Mouse (Mus musculus) stomach, embryonic 15.5 days (tissue): ENCODE results near the gene Zfp511. TPM values are rescaled to one million over a fixed set of nuclear protein-coding genes. Genes with fewer than 3 reads are reported as not detected.

Experiments used
- ATAC-seq: fragments of 200-750 bp; cut with Nextera tagmentation; 2 replicates; pipeline ENCODE4 v1.8.0; 2017; ENCODE audit warnings: low read depth, moderate number of reproducible peaks, moderate TSS enrichment; ENCODE audit not compliant: insufficient read depth, low FRiP score
- H3K27ac ChIP-seq: fragments of 300-500 bp; sonication (generic); 2 replicates; pipeline ENCODE4 v1.5.1; 2015; ENCODE audit warnings: mild to moderate bottlenecking, inconsistent platforms
- H3K27me3 ChIP-seq: fragments of 300-500 bp; sonication (generic); replicated peaks from 2 replicates; pipeline ENCODE4 v1.6.1; 2015; ENCODE audit warnings: inconsistent platforms
- H3K36me3 ChIP-seq: fragments of 300-500 bp; sonication (generic); 2 replicates; pipeline ENCODE4 v1.6.1; 2015; ENCODE audit warnings: inconsistent platforms
- H3K4me1 ChIP-seq: fragments of 300-500 bp; sonication (generic); 2 replicates; pipeline ENCODE4 v1.6.1; 2015; ENCODE audit warnings: inconsistent platforms
- H3K4me2 ChIP-seq: fragments of 300-500 bp; sonication (generic); 2 replicates; pipeline ENCODE4 v1.6.1; 2015; ENCODE audit warnings: mild to moderate bottlenecking, inconsistent platforms
- H3K4me3 ChIP-seq: fragments of 300-500 bp; sonication (generic); replicated peaks from 2 replicates; pipeline ENCODE4 v1.5.1; 2015; ENCODE audit warnings: inconsistent platforms
- H3K9ac ChIP-seq: fragments of 300-500 bp; sonication (generic); 2 replicates; pipeline ENCODE4 v1.6.1; 2015; ENCODE audit warnings: inconsistent platforms
- H3K9me3 ChIP-seq: fragments of 300-500 bp; sonication (generic); 2 replicates; pipeline ENCODE4 v1.6.1; 2016; ENCODE audit warnings: inconsistent platforms
- WGBS: fragments of 180-500 bp; shearing (Covaris S2); methylation state at CpG from one replicate; pipeline ENCODE4 v1.1.7; 2015; 5-methylcytosine and 5-hydroxymethylcytosine counted together
- microRNA-seq: library from miRNA; unstranded; fragments of <30 nt; microRNA quantifications from one replicate; pipeline ENCODE4, GENCODE M21; 2016
- polyA plus RNA-seq: library from polyadenylated mRNA; unstranded; fragments of >200 nt; fragmentation: Nextera tagmentation; extraction: Ambion mirVana; gene quantifications from 2 replicates; pipeline ENCODE4 v1.2.1, GENCODE M21; 2015

The Zfp511 gene
- polyA plus RNA-seq, 1 experiment from 2014 or later, result 34.8 TPM

DNA sequence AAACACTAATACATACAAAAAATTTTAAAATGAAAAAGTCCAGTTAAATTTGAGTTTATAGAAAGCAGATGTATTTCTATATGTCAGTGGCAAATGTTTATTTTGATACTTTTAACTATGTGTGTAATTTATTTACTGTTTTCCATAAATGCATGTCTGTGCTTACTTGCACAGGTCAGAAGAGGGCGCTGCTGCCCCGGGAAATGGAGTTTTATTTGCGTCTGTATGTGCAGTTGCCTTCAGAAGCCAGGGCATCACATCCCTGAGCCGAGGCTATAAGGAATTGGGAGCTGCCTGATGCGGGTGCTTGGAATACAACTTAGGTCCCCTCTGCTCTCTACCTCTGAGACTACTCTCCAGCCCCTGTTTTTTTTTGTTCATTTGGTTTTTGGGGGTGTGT, 42.5 kb downstream of the Zfp511 start:
- WGBS, result 6% methylated on average over 5 of the region's 5 CpGs
- Histone ChIP-seq H3K4me1 (0 out of 2 replicates have a peak, but pooled peaks cover 15% of the 10 kb centered on the region), H3K27me3 (peaks cover 36% of the 10 kb centered on the region), H3K36me3 (no peaks in the 10 kb centered on the region), H3K9me3 (no peaks in the 10 kb centered on the region), H3K4me2 (no peak overlapping the region), H3K27ac (no peak overlapping the region), H3K4me3 (no peak overlapping the region), H3K9ac (no peak overlapping the region)
- no peak for ATAC-seq

GRCm38 (mm10) chr7:140080503-140081156, 44.4 kb downstream of the Zfp511 start:
- Histone ChIP-seq H3K4me3 (peak overlapping the region; percentile 12; the same call in 1 of the 2 replicates), H3K4me1 (0 out of 2 replicates have a peak, but pooled peaks cover 15% of the 10 kb centered on the region), H3K27ac (no peak overlapping the region), H3K9ac (no peak overlapping the region), H3K36me3 (no peaks in the 10 kb centered on the region), H3K27me3 (peaks cover 36% of the 10 kb centered on the region), H3K9me3 (no peaks in the 10 kb centered on the region), H3K4me2 (peak overlapping the region; percentile 50)
- ATAC-seq, result peak; percentile 47
- WGBS, result 4% methylated on average over 24 of the region's 24 CpGs

DNA sequence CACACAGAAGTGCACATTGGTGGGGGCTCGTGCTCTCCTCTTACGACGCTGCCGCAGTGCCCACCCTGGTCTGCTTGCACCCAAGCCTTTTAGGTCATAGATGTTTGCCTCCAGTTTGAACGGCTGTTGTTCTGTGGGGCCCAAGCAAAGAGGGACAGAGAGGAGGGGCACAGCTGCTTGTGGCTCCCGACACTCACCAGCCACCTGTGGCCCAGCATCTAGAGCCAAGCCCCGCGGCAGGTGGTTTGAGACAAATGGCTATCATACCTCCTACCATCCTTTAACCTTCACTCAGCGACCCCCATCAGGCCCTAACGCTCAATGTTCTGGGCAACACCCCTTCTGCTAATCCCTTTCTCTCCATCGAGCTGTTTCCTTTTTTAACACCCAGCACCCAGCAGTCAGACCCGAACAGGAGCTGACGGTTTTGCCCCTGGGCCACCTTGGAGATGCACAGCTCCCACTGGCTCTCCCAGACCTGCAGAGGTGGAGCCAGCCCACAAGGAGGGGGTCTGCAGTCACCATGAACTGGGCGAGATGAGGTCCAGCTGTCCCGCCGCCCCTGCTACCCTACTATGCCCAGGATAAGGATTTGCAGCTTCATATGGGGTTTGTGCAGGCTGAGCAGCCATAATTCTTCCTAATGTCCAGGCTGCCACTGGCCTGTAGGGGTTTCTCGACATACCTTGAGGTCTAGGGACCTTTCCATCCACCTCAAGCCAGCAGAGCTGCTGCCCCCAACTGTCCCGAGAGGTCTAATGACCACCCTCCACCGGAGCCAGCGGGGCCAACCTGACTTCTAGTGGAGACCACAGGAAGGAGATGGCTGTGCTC, 45.4 kb downstream of the Zfp511 start:
- 20% methylated on average over 20 of the region's 20 CpGs for WGBS
- Histone ChIP-seq H3K27ac (no peak overlapping the region), H3K36me3 (no peaks in the 10 kb centered on the region), H3K9ac (no peak overlapping the region), H3K4me1 (0 out of 2 replicates have a peak, but pooled peaks cover 15% of the 10 kb centered on the region), H3K4me2 (peak overlapping the region; percentile 50), H3K9me3 (no peaks in the 10 kb centered on the region), H3K27me3 (peaks cover 36% of the 10 kb centered on the region), H3K4me3 (no peak overlapping the region)
- no peak for ATAC-seq

- H3K4me2 ChIP-seq, result no peak within 1 kb of the TSS
- H3K4me1 ChIP-seq, result 0 out of 2 replicates have a peak, but pooled peaks cover 15% of the 10 kb centered on the region
- ATAC-seq, result no peak
- H3K4me3 ChIP-seq, result no peak within 1 kb of the TSS
- WGBS, result 8% methylated on average over 18 of the region's 18 CpGs
- no peak within 1 kb of the TSS for H3K9ac ChIP-seq
- no peak within 1 kb of the TSS for H3K27ac ChIP-seq
- H3K9me3 ChIP-seq, result no peaks in the 10 kb centered on the region
- H3K36me3 ChIP-seq, result no peaks in the 10 kb centered on the region
- H3K27me3 ChIP-seq, result peaks cover 36% of the 10 kb centered on the region
These were observed 46.1 kb downstream of the Zfp511 start, which contains the start of gene Caly for GRCm38 (mm10) chr7:140082242-140082678. Gene Caly, minus strand, starts transcription at chr7:140082548.

Small RNAs within 50 kb of the gene (microRNA-seq; reads per million reads assigned to microRNA genes)
- gene Mir7062, result not detected

Other genes starting within 250 kb of the Zfp511 start
- 0.53 and 0.64 TPM in 2 replicates for gene Adgra1, start 202.2 kb upstream of the Zfp511 start, polyA plus RNA-seq
- 0.14 and 0.34 TPM in 2 replicates for gene Kndc1, start 141.7 kb upstream of the Zfp511 start, polyA plus RNA-seq
- gene Utf1, start 92.6 kb upstream of the Zfp511 start, polyA plus RNA-seq, result 0.10 TPM in 1 of 2 replicates, not detected in the other
- gene 6430531B16Rik, start 57.6 kb upstream of the Zfp511 start, polyA plus RNA-seq, result 0.21 and 0.45 TPM in 2 replicates
- 2.5 and 2.7 TPM in 2 replicates for gene Adam8, start 43.8 kb upstream of the Zfp511 start, polyA plus RNA-seq
- gene Tubgcp2, start 278 bp downstream of the Zfp511 start, polyA plus RNA-seq, result 43.8 and 44.8 TPM in 2 replicates
- not detected in 2 replicates for gene Msx3, start 12.7 kb downstream of the Zfp511 start, polyA plus RNA-seq
- gene Caly, start 46.2 kb downstream of the Zfp511 start, polyA plus RNA-seq, result 3.4 and 3.6 TPM in 2 replicates
- gene Prap1, start 57.0 kb downstream of the Zfp511 start, polyA plus RNA-seq, result 165 and 169 TPM in 2 replicates
- gene Fuom, start 66.0 kb downstream of the Zfp511 start, polyA plus RNA-seq, result 32.4 and 41.4 TPM in 2 replicates
- 30.6 and 33.7 TPM in 2 replicates for gene Paox, start 79.4 kb downstream of the Zfp511 start, polyA plus RNA-seq
- gene Echs1, start 80.1 kb downstream of the Zfp511 start, polyA plus RNA-seq, result 155 and 165 TPM in 2 replicates
- gene Mtg1, start 101.2 kb downstream of the Zfp511 start, polyA plus RNA-seq, result 23.5 and 26.9 TPM in 2 replicates
- 1.0 and 1.4 TPM in 2 replicates for gene Sprn, start 118.5 kb downstream of the Zfp511 start, polyA plus RNA-seq
- not detected in 2 replicates for gene Olfr522, start 128.4 kb downstream of the Zfp511 start, polyA plus RNA-seq
- not detected in 2 replicates for gene Olfr523, start 136.8 kb downstream of the Zfp511 start, polyA plus RNA-seq
- gene Olfr524, start 169.6 kb downstream of the Zfp511 start, polyA plus RNA-seq, result not detected in 2 replicates
- gene Cd163l1, start 181.9 kb downstream of the Zfp511 start, polyA plus RNA-seq, result 0.08 and 0.17 TPM in 2 replicates
- not detected in 2 replicates for gene 5830411N06Rik, start 210.9 kb downstream of the Zfp511 start, polyA plus RNA-seq